Mouse (Mus musculus): Measurements from ENCODE around the gene Cldn14. TPM values are rescaled to one million over a fixed set of nuclear protein-coding genes. Genes with fewer than 3 reads are reported as not detected.

The Cldn14 gene
- total RNA-seq, 1 experiment: 0.36 TPM

DNA sequence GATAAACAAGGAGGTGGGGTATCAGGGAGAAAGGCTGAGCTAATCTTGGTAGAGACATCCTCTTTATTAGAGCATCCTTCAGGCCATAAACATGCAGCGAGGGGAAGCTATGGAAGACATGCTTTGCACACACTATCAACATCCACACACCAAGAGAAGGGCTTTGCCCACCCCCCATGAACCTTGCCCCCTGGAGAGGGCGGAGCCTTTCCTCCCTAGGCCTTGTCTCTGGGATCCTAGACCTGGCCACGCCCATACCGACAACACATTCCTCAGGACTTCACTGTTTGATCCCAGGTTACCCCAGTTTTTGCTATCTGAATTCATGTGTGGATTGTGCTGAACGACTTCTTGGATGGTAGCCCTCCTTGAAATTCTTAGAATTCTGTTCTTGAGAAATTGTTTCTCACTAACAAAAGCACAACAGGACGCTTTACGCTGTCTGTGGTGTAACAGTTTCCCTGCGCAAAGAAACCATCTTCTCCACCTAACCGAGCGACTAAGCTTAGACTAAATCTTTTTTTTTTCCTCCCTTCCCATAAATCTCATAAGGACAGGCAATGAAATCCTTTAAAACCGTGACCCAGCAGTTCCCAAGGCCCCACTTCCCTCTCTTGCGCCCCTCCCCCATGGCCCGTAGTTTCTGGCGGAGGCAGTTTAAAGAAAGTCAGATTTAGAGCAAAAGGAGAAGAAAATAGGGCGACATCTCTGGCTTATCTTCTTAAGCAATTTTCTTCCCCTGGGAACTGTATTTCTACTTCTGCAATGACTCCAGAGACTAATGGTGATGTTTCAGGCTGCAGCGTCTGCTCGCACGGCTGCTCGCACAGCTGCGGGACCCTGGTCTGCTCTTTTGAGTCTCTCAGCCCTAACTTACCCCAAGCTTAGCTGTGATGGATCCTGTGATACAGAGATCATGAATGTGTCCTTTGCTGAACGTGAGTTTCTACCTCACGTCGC lies 1.7 kb downstream of the Cldn14 start:
- in situ Hi-C loops (cut with MboI; ENCODE audit: low sequenced_read_pairs in 2 of 2, unreplicated experiment in 2 of 2): no loop called here

DNA sequence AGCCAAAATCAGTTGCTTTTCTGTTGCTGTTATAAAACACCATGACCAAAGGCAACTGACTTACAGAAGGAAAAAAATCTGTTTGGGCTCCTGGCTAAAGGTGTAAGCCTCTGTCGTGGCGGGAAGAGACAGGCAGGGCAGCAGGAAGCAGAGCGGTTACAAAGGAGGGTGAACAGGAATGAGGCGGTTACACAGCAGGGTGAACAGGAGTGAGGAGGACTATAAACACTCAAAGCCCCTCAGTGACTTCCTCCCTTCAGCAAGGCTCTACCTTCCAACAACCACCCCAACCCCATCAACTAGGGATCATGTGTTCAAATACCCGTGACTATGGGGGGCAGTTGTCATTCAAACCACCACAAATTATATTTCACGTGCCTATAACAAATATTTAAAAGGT lies 5.2 kb downstream of the Cldn14 start:
- H3K27ac ChIP-seq (ENCODE audit: insufficient read depth, low read depth, low read length, poor library complexity, severe bottlenecking): peak overlapping the region; percentile 45; the same call in 1 of the 2 replicates
- peaks cover 17 to 27% of the 10 kb centered on the region in 2 experiments for H3K4me1 ChIP-seq (ENCODE audit: control insufficient read depth in 2 of 2, insufficient read depth in 2 of 2, low read length in 2 of 2, poor library complexity in 1 of 2)
- H3K9me3 ChIP-seq (ENCODE audit: control insufficient read depth, insufficient read depth, low read depth, low read length): no peaks in the 10 kb centered on the region
- TF ChIP-seq HCFC1 (IDR thresholded peaks at IDR 0.05; ENCODE audit: borderline replicate concordance, insufficient read depth, low read length) (no peak), MAFK (IDR thresholded peaks at IDR 0.05; ENCODE audit: insufficient read depth, low read depth, low read length) (no peak)
- no peaks in the 10 kb centered on the region for H3K36me3 ChIP-seq (ENCODE audit: control insufficient read depth, insufficient read depth, low read length, poor library complexity, severe bottlenecking)
- no peak overlapping the region for H3K4me3 ChIP-seq (ENCODE audit: insufficient read depth in 1 of 2, low read depth in 1 of 2, low read length in 2 of 2, poor library complexity in 1 of 2, severe bottlenecking in 1 of 2)
- in situ Hi-C loops (cut with MboI; ENCODE audit: low sequenced_read_pairs in 2 of 2, unreplicated experiment in 2 of 2): no loop called here
- H3K9ac ChIP-seq (ENCODE audit: insufficient read depth, low read depth, low read length, poor library complexity, severe bottlenecking): no peak overlapping the region
- DNase-seq (ENCODE audit: low read depth, low spot score): no peak

More for the DNA sequence above, 1.7 kb downstream of the Cldn14 start:
- no peak for DNase-seq (ENCODE audit: low read depth, low spot score)
- Histone ChIP-seq H3K36me3 (ENCODE audit: control insufficient read depth, insufficient read depth, low read length, poor library complexity, severe bottlenecking) (no peaks in the 10 kb centered on the region), H3K4me3 (ENCODE audit: insufficient read depth in 1 of 2, low read depth in 1 of 2, low read length in 2 of 2, poor library complexity in 1 of 2, severe bottlenecking in 1 of 2) (peak overlapping the region; percentile 19 to 39; a peak in 3 of 4 replicates), H3K9ac (ENCODE audit: insufficient read depth, low read depth, low read length, poor library complexity, severe bottlenecking) (peak overlapping the region; percentile 26; the same call in 1 of the 2 replicates), H3K9me3 (ENCODE audit: control insufficient read depth, insufficient read depth, low read depth, low read length) (no peaks in the 10 kb centered on the region), H3K27ac (ENCODE audit: insufficient read depth, low read depth, low read length, poor library complexity, severe bottlenecking) (peak overlapping the region; percentile 52; the same call in 1 of the 2 replicates), H3K4me1 (ENCODE audit: control insufficient read depth in 2 of 2, insufficient read depth in 2 of 2, low read length in 2 of 2, poor library complexity in 1 of 2) (peaks cover 19 to 22% of the 10 kb centered on the region in 2 experiments)
- no peak for TF ChIP-seq MAFK (IDR thresholded peaks at IDR 0.05; ENCODE audit: insufficient read depth, low read depth, low read length)
- TF ChIP-seq HCFC1 (IDR thresholded peaks at IDR 0.05; ENCODE audit: borderline replicate concordance, insufficient read depth, low read length): no peak
- no peak for TF ChIP-seq ZC3H11A (IDR thresholded peaks at IDR 0.05; ENCODE audit: borderline replicate concordance, low read depth, low read length)
- TF ChIP-seq CHD2 (IDR thresholded peaks at IDR 0.05; ENCODE audit: low read depth, low read length): no peak
- TF ChIP-seq ZNF384 (IDR thresholded peaks at IDR 0.05; ENCODE audit: low read depth, low read length): no peak

GRCm38 (mm10) chr16:94001366-94001765 lies 7.3 kb downstream of the Cldn14 start:
- H3K4me1 ChIP-seq (ENCODE audit: control insufficient read depth in 2 of 2, insufficient read depth in 2 of 2, low read length in 2 of 2, poor library complexity in 1 of 2): peaks cover 9 to 21% of the 10 kb centered on the region in 2 experiments
- no peak overlapping the region for H3K4me3 ChIP-seq (ENCODE audit: insufficient read depth in 1 of 2, low read depth in 1 of 2, low read length in 2 of 2, poor library complexity in 1 of 2, severe bottlenecking in 1 of 2)
- in situ Hi-C loops (cut with MboI; ENCODE audit: low sequenced_read_pairs in 2 of 2, unreplicated experiment in 2 of 2): no loop called here
- no peak for DNase-seq (ENCODE audit: low read depth, low spot score)
- H3K36me3 ChIP-seq (ENCODE audit: control insufficient read depth, insufficient read depth, low read length, poor library complexity, severe bottlenecking): no peaks in the 10 kb centered on the region
- H3K9ac ChIP-seq (ENCODE audit: insufficient read depth, low read depth, low read length, poor library complexity, severe bottlenecking): no peak overlapping the region
- no peaks in the 10 kb centered on the region for H3K9me3 ChIP-seq (ENCODE audit: control insufficient read depth, insufficient read depth, low read depth, low read length)
- H3K27ac ChIP-seq (ENCODE audit: insufficient read depth, low read depth, low read length, poor library complexity, severe bottlenecking): peak overlapping the region; percentile 61
- TF ChIP-seq ZC3H11A (IDR thresholded peaks at IDR 0.05; ENCODE audit: borderline replicate concordance, low read depth, low read length) (no peak), ZNF384 (IDR thresholded peaks at IDR 0.05; ENCODE audit: low read depth, low read length) (no peak), MAFK (IDR thresholded peaks at IDR 0.05; ENCODE audit: insufficient read depth, low read depth, low read length) (no peak), CHD2 (IDR thresholded peaks at IDR 0.05; ENCODE audit: low read depth, low read length) (no peak), HCFC1 (IDR thresholded peaks at IDR 0.05; ENCODE audit: borderline replicate concordance, insufficient read depth, low read length) (no peak)

DNA sequence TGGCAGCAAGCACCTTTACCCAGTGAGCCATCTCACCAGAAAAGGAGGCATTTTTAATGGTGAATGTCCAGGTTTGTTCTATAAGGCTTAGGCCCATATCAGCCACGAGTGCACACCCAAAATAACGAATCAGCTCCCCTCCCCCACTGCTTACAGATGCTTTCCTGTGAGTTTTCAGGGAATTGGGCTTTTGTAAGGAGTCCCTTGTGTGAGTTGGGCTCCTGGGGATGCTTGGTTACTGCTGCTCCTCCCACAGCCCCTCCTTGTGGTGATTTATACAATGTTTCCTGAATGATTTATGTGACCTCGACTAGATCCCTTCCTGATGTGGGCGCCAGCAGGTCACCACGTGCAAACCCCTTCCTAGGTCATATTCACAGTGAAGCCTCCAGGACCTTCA lies 9.7 kb downstream of the Cldn14 start:
- Histone ChIP-seq H3K9me3 (ENCODE audit: control insufficient read depth, insufficient read depth, low read depth, low read length) (no peaks in the 10 kb centered on the region), H3K36me3 (ENCODE audit: control insufficient read depth, insufficient read depth, low read length, poor library complexity, severe bottlenecking) (no peaks in the 10 kb centered on the region), H3K27ac (ENCODE audit: insufficient read depth, low read depth, low read length, poor library complexity, severe bottlenecking) (no peak overlapping the region), H3K4me1 (ENCODE audit: control insufficient read depth in 2 of 2, insufficient read depth in 2 of 2, low read length in 2 of 2, poor library complexity in 1 of 2) (peaks cover 0 to 17% of the 10 kb centered on the region in 2 experiments; a peak in 3 of 4 replicates), H3K9ac (ENCODE audit: insufficient read depth, low read depth, low read length, poor library complexity, severe bottlenecking) (no peak overlapping the region), H3K4me3 (ENCODE audit: insufficient read depth in 1 of 2, low read depth in 1 of 2, low read length in 2 of 2, poor library complexity in 1 of 2, severe bottlenecking in 1 of 2) (no peak overlapping the region)
- in situ Hi-C loops (cut with MboI; ENCODE audit: low sequenced_read_pairs in 2 of 2, unreplicated experiment in 2 of 2): no loop called here
- TF ChIP-seq CHD2 (IDR thresholded peaks at IDR 0.05; ENCODE audit: low read depth, low read length): no peak
- TF ChIP-seq HCFC1 (IDR thresholded peaks at IDR 0.05; ENCODE audit: borderline replicate concordance, insufficient read depth, low read length): no peak
- TF ChIP-seq ZNF384 (IDR thresholded peaks at IDR 0.05; ENCODE audit: low read depth, low read length): no peak
- TF ChIP-seq ZC3H11A (IDR thresholded peaks at IDR 0.05; ENCODE audit: borderline replicate concordance, low read depth, low read length): no peak
- no peak for TF ChIP-seq MAFK (IDR thresholded peaks at IDR 0.05; ENCODE audit: insufficient read depth, low read depth, low read length)
- DNase-seq (ENCODE audit: low read depth, low spot score): no peak

Data from ES-E14 (cell line).